Mouse (Mus musculus) brain, embryonic 14.5 days (tissue): ENCODE measurements at regions not wholly inside any gene's neighbourhood (a gene's known extent, or its start where the extent isn't known, plus 50 kb on each side); places are given as distances from the start of the nearest gene placed in this dataset.
A peak's percentile ranks its signal among the peaks of the same experiment; 100 is the strongest.

Experiments
- DNase-seq: peaks from one replicate; pipeline ENCODE4 v3.0.0-alpha.2; 2011; ENCODE audit warnings: low read depth
- CTCF ChIP-seq: fragments of 200-500 bp; IDR thresholded peaks from 2 replicates; pipeline ENCODE4 v1.5.1; 2012; ENCODE audit warnings: inconsistent platforms, mild to moderate bottlenecking, moderate library complexity, borderline replicate concordance; ENCODE audit not compliant: insufficient read depth, insufficient read length; ENCODE audit errors: extremely low read depth
- POLR2A ChIP-seq: fragments of 200-500 bp; IDR thresholded peaks from 2 replicates; pipeline ENCODE4 v1.6.1; 2012; ENCODE audit warnings: mild to moderate bottlenecking, inconsistent platforms, borderline replicate concordance; ENCODE audit not compliant: poor library complexity, insufficient read depth, insufficient read length, severe bottlenecking; ENCODE audit errors: extremely low read depth

DNA sequence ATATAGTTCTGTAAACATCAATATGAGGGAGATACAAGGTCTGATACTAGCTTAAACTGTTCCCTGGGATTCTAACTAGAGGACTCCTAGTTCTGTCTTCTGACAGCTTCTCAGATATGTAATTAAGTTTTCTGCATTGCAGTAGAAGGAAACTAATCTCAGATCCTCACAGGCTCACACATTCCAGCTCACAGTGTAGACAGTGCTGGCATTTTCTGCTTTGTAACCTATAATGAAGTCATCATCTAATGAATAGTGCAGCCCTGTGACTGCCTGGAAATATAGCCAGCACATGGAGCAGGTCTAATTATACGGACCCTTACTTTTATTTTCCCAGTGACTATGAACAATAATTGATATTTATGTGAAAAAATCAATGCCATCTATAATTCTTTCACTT, 331.2 kb upstream of the Celf2 start:
- DNase-seq: peak; percentile 30

DNA sequence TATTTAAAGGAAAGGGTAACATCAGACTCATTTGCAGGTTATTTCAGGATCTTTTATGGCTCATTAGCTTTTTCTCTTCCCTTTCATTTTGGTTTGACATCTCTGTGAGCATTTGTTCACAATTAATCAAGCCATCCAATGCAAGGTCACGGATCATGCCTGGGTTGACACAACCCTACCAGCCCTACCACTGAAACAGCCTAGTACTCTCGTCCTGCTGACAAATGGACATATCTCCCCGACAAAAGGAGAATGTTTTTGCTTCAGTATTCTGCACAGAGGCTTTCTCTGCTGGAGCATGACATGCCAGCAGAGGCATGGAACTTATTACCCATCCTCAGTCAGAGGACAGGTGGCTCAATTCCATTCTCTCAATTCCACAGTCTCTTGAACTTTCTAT, 328.5 kb upstream of the Celf2 start:
- no peak for TF ChIP-seq CTCF
- no peak for TF ChIP-seq POLR2A
- DNase-seq: no peak

More for the DNA sequence above, 331.2 kb upstream of the Celf2 start:
- TF ChIP-seq POLR2A (no peak), CTCF (no peak)

- DNase-seq: no peak
- no peak for TF ChIP-seq CTCF
- no peak for TF ChIP-seq POLR2A
Measured at GRCm38 (mm10) chr2:7831239-7831638, 321.9 kb upstream of the Celf2 start.

DNA sequence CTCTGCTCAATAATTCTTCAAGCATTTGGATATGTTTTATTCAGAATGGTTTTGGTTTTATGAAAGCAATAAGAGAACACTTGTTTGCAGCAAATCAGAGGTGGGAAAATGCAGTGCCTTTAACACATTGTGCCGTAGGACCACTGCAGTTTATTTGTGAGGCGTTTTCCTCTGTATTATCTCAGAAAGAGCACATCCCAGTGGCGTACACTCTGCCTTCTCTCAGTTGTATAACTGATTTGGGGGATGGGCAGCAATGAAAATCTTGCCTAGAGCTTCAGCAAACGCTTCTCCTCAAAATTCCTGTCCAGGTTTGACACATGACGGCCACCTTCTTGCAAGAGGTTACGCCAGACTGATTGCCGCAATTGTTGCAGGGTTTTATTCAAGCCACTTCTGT, 316.9 kb upstream of the Celf2 start:
- peak; percentile 48 for DNase-seq
- TF ChIP-seq POLR2A: no peak
- TF ChIP-seq CTCF: no peak

DNA sequence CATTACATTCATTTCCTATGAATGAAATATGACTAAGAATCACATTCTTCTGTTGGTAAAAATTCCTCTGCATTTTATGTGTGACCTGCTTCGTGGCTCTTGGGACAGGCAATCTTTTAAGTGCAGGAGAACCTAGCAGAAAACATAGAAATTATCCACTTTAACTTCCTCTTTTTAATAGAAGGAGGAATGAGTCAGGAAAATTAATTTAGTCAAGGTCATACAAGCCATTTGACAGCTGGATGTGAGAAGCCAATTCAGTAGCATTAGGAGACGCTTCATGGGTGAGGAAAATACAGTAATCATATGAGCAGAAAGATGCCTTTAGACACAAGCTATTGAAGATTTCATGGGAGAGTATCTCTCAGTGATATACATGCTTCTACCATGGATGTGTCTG, 287.1 kb upstream of the Celf2 start:
- TF ChIP-seq POLR2A: no peak
- TF ChIP-seq CTCF: no peak
- peak; percentile 16 for DNase-seq

DNA sequence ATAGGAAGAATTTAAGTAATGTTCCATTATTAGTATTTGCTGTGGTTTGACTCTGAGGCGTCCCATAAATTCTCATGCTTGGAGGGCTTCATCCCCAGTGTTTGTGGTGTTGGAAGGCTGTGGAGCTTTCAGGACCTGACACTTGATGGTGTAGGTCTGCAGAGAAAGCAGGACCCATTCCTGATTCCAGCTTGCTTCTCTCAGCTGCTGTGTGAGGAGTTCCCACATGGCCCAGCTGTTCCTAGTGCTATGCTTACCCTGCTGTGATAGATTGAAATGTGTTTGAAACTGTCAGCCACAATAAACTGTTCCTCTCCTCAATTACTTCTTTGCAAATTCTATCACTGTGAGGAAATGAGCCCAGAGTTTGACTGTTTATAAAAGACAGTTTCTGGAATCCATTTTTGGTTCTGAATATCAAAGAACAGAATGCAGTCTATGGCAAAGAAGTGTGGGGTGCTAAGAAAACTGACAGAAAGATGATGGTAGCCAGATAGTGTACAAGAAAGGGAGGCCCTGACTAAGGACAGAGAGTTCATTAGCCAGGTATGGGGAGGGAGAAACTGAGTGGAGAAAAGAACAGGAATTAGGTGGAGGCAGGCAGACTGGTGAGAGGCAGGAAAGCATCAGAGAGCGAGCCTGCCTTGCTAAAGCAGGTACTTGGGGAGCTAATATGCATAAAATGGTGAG, 283.2 kb upstream of the Celf2 start:
- peak; percentile 31 for DNase-seq
- no peak for TF ChIP-seq POLR2A
- no peak for TF ChIP-seq CTCF

- no peak for TF ChIP-seq POLR2A
- no peak for TF ChIP-seq CTCF
- DNase-seq: peak; percentile 59
Measured at GRCm38 (mm10) chr2:7778610-7779009, 269.2 kb upstream of the Celf2 start.

DNA sequence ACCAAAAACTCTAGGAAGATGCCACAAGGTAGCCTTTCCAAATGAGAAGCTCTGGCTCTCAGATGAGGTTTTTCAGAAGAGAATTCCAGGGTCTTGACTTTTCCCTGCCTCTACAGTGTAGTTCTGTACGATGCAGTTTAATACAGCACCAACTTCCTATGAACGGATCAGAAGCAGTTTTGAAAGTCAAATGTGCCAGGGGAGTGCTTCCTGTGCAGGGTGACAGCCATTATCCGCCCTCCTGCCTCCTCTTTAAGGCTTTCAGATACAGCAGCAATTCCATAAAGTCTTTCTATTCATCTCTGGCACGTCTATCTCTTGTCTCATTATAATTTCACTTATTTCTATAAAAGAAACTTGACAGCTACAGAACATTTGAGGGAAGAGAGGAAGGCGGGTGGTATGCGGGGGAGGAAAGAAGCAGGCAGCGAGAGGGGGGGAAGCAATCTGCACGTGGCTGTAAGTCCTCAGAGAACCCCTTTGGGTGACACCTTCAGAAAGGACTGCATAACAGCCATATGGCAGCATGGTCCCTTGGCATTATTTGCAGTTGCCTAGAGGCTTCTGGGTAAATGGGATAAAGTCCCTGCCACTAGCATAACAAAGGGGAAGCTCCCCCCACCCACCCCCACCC, 224.9 kb upstream of the Celf2 start:
- TF ChIP-seq POLR2A (no peak), CTCF (no peak)
- DNase-seq: peak; percentile 82

DNA sequence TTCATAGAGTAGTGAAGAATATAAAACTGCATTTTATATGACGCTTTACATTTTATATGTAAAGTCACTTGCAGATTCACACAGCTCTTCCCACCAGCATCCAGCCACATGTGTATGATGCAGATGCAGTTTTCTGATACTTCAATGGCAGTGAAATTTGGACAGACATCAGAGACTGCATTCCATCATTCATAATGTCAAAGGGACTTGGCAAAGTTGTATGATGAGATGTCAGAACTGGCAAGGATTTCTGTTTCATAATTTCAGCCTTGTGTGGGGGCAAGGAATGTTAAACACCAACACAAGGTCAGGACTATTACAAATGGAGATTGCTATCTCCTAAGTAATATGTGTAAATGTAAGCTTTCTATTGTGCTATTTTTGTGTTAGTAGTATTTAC, 221.6 kb upstream of the Celf2 start:
- TF ChIP-seq CTCF (no peak), POLR2A (no peak)
- DNase-seq: no peak

GRCm38 (mm10) chr2:7722283-7722935, 213.0 kb upstream of the Celf2 start:
- no peak for DNase-seq
- TF ChIP-seq CTCF: no peak
- no peak for TF ChIP-seq POLR2A

- DNase-seq: peak; percentile 68
- TF ChIP-seq CTCF: no peak
- no peak for TF ChIP-seq POLR2A
Measured at GRCm38 (mm10) chr2:7711046-7711445, 201.7 kb upstream of the Celf2 start.
